Mouse (Mus musculus) midbrain, embryonic 16.5 days (tissue): ENCODE measurements around the gene Phf21b. TPM values are rescaled to one million over a fixed set of nuclear protein-coding genes. Genes with fewer than 3 reads are reported as not detected.

Source experiments
- polyA plus RNA-seq: library from polyadenylated mRNA; unstranded; fragments of >200 nt; fragmentation: Nextera tagmentation; extraction: Ambion mirVana; gene quantifications from 2 replicates; pipeline ENCODE4 v1.2.1, GENCODE M21; 2015

The Phf21b gene
- polyA plus RNA-seq, 1 experiment from 2014 or later: 3.5 TPM

Other genes with a start within 250 kb of the Phf21b start
- gene Prr5, start 186.4 kb downstream of the Phf21b start, polyA plus RNA-seq: 28.1 and 30.8 TPM in 2 replicates
- gene Arhgap8, start 136.0 kb downstream of the Phf21b start, polyA plus RNA-seq: 0.35 and 0.39 TPM in 2 replicates
- 0.87 and 0.90 TPM in 2 replicates for gene Gm29666, start 64.0 kb upstream of the Phf21b start, polyA plus RNA-seq
- 24.2 and 27.9 TPM in 2 replicates for gene Nup50, start 67.4 kb upstream of the Phf21b start, polyA plus RNA-seq
- gene 5031439G07Rik, start 132.5 kb upstream of the Phf21b start, polyA plus RNA-seq: 24.5 and 25.9 TPM in 2 replicates
- 0.77 and 1.1 TPM in 2 replicates for gene Upk3a, start 161.1 kb upstream of the Phf21b start, polyA plus RNA-seq
- gene Fam118a, start 172.9 kb upstream of the Phf21b start, polyA plus RNA-seq: 28.5 and 34.7 TPM in 2 replicates